Mouse (Mus musculus) erythroblast, embryonic 14.5 days (primary cell): ENCODE results near the gene Dnah8.

Source experiments
- GATA1 ChIP-seq: IDR thresholded peaks from 2 replicates; pipeline ENCODE4 v1.6.1; 2012; ENCODE audit warnings: low read length, inconsistent platforms, mixed read lengths
- TAL1 ChIP-seq: IDR thresholded peaks from 3 replicates; pipeline ENCODE4 v1.6.1; 2012; ENCODE audit warnings: low read length, inconsistent platforms, mixed read lengths

DNA sequence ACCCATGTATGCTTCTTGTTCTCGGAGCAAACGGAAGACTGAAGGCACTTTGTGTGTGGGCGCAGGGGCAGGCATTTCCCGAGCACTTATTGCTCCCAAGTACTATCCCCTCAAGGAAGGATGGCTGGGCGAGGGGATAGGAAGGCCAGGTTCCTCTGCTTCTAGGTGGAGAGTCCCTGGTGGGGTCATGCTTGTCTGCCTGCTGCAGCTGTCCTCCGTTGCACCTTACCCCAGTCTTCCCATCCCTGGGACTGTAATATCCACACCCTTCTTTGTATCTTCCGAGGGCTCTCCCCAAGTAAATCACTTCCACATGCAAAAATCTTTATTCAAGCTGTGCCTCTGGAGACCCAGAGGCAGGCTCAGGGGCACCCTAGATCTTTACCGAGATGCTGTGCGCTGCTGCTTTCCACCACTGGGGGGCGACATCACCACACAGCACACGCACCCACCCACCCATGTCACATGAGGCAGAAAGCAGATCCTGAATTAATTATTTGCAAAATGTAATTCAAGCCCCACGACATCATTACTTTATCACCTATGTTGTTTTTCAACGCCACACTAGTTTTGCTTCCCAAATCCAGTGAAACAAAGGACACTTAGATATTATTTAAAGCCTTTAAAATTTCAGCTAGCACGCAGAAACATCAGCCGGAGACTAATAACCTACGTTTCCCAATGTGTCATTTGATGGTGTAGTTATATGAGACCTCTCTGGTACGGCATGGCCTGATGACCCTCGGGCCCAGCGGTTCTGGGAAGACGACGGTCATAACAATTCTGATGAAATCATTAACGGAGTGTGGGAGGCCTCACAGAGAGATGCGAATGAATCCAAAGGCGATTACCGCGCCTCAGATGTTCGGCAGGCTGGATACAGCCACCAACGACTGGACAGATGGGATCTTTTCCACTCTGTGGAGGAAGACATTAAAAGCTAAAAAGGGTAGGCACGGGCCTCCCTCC lies 122.2 kb downstream of the Dnah8 start:
- TF ChIP-seq TAL1 (no peak), GATA1 (no peak)
